Mouse (Mus musculus): ENCODE results near the gene Lrrc7.

The Lrrc7 gene

DNA sequence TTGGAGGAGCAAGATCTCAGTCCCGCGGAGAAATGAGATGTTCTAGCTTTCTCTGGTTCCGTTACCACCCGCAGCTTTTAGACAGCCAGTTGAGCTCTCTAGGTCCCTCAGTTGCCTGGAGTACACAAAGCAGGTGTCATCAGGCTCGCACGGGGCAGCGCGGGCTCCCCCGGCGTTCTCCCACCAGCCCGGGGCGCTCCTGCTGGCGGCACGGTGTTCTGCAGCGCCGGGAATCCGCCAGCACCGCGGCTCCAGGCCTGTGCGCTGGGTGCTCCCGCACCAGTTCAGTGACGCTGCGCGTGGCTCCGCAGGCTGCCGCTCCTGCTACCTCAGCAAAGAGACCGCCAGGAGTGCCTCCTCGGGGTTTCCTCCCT lies at the start of gene Lrrc7:
Gene Lrrc7 (minus strand): TSS at position 235 of the 374 bp plus-strand sequence.
- in situ Hi-C loops (cut with MseI, MboI), result no loop called here

DNA sequence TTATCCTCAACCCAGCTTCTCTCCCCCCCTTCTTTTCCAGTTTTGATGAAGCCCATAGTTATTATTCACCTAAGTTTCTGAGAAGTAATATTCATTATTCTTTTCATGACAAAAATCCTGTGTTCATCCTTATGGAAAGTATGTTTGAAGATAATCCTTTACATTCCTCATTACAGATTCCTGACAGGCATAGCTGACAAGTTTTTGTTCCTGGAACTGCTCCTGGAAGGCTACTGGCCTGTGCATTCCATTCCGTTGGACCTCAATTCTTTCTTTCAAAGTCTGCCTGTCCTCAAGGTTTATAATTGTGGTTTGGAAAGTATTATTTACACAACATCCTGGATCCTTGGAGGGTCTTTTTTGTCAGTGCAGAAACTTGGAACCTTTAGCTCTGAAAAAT lies 45.0 kb upstream of the Lrrc7 start:
- in situ Hi-C loops (cut with MseI, MboI), result no loop called here

GRCm38 (mm10) chr3:158605274-158605673 lies 43.3 kb upstream of the Lrrc7 start:
- in situ Hi-C loops (cut with MseI, MboI), result no loop called here

DNA sequence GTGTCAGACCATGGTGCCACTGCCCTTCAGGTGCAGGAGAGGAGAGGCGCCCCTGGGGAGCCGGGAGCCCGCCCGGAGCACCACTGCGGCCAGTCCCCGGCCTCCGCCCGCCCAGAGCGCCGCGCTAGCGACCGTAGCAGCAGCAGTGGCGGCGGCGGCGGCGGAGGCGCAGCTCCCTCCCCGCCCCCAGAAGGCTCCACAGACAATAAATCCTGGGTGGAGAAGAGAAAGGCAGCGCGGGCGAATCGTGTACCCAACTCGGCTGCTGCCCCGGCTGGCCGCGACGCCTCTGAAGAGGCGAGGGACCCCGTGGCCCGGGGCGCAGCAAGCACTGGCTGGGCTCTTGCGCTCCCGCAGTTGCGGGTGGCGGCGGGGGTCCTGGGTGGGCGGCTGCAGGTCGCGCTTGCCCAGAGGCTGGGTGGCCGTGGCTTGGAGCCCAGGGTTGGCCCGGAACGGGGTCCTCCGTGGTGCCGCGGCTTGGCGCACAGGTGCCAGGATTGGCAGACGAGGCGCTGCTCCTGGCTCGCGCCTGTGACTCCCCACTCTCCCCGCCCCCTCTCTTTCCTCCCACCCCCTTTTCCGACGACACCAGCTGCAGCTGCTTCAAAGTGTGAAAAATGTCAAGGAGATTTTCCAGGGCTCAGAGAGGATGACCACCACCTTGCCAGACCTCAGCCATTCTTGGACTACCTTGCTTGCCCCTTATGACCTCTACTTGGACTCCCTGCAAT lies 600 bp downstream of the Lrrc7 start:
- in situ Hi-C loops (cut with MseI, MboI), result no loop called here

DNA sequence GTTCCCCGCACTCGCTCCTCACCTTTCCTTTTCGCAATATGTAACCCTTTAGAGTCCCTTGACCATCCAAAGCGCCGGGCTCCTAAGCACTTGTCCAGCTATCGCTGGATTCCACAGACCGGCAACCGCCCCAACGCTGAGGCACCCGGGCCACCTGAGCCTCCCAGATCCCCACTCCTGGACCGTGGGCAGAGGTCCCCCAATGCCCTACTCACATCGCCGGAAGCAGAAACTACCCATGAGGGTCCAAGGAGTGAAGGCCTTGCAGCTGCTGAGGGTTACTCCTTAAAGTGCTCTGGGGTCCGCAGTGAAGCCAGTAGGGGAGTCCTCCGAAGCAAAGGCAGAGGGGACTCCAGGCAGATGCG lies 1.1 kb downstream of the Lrrc7 start:
- in situ Hi-C loops (cut with MseI, MboI), result no loop called here

DNA sequence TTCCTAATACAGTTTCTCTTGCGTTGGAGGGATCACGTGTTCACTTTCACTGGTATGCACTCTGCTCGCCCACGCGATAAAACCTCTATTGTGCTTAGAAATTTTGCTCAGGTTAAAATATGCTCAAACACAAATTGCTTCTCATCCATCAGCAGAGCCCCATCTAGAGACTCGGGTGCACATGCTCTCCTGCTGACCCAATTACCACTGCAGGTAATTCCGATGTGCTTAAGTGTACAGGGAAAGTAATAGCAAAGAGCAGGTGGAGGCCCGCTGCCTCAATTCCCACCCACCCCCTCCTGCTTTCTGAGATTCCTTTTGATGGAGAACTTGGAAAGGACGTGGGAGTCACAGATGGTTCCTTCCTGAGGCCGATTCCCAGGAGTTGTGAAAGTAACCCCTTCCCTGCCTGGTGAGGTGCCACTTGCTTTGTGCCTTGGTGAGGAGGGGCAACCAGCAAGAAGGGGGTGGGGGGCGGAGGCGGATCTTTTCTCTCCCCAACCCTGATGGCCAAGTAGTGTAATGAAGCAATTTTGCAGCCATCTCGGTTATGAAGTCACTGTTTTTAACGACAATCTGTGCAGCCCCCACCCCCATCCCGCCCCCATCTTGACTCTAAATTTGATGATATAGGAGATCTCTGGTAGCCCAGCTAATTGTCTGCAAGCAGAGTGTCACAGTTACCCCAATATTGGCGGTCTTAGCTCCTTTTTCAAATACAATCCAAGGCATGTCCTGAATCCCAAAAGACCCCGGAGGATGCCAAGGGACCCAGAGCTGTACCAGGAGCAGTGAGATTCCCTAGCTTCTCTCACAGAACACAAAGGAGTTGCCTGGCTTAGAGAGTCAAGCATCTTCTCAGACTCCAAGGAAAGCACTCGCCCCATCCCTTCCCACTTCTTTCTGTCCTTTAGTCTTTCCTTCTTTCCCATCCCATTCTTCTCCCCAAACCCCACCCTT lies 2.0 kb downstream of the Lrrc7 start:
- in situ Hi-C loops (cut with MseI, MboI), result no loop called here

- in situ Hi-C loops (cut with MseI, MboI), result no loop called here
These were observed 2.8 kb downstream of the Lrrc7 start for GRCm38 (mm10) chr3:158559131-158559658.

- in situ Hi-C loops (cut with MseI, MboI), result no loop called here
These were observed 3.4 kb downstream of the Lrrc7 start for GRCm38 (mm10) chr3:158558631-158559030.

DNA sequence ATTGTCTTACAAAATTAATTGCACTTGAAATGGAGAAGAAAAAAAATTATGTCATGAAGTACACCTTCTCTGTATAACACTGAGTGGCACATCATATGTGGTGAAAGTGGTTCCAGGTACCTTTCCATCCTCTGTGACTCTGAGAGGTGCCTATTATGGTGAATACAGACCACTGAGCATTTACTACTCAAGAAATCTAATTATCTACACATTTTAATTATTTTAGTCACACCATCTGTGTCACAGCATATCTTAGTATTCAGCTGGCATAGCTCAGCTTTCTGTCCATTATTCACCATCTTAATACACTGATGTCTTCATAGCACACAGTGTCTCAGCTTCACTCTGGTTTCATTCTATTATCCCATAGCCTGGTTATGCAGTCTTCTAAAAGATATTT lies 7.7 kb downstream of the Lrrc7 start:
- in situ Hi-C loops (cut with MseI, MboI), result no loop called here

DNA sequence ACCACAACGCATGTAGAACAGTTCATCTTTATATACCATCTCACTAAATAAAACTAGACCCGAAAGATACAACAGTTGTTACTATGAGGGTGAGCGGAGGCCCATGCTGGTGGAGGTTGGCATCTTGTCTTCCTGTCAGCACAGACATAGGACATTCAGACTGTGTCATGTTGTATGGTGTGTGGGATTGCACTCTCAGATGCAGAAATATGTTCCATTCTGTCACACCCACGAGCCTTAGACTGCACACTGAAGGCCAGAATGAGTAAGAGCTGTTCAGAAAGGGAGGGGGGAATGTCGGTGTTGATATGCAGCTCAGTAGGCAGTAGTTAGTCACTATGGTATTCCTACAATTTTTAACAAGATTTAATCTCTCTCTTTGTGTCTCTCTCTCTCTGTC lies 9.9 kb downstream of the Lrrc7 start:
- in situ Hi-C loops (cut with MseI, MboI), result no loop called here

DNA sequence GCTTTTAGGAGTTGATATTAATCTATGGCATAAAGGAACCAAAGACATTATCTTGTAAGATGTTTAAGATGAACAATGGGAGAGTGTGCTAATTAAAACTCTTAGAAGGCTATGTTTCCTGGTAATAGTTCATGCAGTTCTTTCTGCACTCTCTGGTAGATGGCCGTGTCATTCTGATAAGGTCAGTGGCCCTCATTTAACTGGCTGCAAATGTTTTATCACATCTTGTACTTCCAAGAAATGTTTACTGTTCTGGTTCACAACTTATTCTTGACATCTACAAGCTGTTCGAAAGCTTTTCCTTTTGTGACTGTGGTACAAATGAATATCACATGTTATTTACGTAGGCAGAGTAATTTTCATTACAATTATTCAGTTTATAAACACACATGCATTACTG lies 18.5 kb downstream of the Lrrc7 start:
- in situ Hi-C loops (cut with MseI, MboI), result no loop called here

DNA sequence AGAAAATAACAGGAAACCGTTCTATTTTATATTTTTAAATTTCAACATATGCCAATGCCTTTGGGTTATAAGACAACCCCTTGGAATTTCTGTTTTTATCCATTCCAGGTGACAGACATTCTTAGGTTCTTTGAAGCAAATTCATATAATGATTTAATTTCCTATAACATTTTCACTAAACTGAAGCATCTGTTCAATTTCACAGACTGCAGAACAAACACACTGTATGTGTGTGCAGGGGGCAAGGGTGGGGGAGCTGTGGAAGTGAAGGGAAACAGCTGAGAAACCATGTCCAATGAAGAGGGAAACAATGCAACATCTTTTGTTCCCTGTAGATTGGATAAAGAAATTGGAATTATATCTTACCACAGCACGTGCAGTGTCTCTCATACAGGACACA lies 29.2 kb downstream of the Lrrc7 start:
- in situ Hi-C loops (cut with MseI, MboI), result no loop called here

DNA sequence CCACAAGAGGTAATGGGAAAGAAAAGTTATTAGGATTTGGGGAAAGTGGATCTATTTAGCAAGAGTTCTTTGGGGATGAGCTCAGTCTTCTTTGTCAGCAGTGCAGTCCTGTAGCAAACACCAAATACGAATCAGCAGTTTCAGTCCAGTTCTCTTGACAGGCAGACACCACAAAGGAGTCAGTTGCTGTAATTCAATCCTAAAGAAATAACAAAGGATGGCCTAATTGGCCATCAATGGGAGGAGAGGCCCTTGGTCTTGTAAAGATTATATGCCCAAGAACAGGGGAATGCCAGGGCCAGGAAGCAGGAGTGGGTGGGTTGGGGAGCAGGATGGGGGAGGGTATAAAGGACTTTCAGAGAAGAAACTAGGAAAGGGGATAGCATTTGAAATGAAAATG lies 33.5 kb downstream of the Lrrc7 start:
- in situ Hi-C loops (cut with MseI, MboI), result no loop called here

DNA sequence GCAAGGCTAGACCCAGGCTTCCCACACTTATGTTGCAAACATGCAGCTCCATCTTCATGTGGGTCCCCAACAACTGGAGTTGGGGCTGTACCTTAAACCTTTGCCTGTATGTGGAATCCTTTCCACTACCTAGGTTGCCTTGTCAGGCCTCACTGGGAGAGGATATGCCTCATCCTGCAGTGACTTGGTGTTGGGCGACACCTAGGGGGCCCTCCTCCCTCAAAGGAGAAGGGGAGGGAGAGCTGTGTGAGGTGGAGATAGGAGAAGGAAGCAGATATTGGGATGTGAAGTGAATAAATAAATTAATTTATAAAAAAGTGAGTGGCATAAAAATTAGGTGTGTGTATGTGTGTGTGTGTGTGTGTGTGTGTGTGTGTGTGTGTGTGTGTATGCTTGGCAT lies 68.3 kb downstream of the Lrrc7 start:
- in situ Hi-C loops (cut with MseI, MboI), result no loop called here

DNA sequence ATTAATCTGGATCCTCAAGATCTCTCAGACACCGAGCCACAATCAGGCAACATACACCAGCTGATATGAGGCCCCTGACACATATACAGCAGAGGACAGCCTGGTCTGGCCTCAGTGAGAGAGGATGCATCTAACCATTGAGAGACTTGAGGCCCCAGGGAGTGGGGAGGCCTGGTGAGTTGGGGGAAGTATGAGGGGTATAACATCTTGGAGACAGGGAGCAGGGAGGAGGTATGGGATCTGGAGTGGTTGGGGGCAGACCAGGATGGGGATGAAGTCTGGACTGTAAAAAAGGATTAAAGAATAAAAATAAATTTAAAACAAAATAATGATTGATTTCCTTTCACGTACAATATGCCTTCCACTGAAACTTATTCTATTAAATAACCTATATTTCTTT lies 82.3 kb downstream of the Lrrc7 start:
- in situ Hi-C loops (cut with MseI, MboI), result no loop called here

DNA sequence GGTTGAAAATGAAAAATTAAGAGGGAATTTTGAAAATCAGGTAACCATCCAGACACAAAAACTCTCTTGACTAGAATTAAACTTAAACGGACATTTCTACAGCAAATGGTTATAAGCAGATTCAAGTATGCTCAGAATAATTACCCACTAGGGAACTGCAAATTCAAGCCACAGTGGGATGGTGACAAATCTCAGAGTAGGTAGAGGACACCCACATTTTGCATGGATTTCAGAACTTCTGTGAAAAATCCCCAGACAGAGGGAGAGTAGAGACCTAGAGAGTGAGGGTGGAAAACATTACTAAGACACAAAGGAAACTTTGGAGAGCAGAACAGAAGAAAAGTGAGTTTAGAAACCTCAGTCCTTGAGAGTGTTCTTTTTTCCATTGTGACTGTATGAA lies 161.4 kb downstream of the Lrrc7 start:
- in situ Hi-C loops (cut with MseI, MboI), result no loop called here

DNA sequence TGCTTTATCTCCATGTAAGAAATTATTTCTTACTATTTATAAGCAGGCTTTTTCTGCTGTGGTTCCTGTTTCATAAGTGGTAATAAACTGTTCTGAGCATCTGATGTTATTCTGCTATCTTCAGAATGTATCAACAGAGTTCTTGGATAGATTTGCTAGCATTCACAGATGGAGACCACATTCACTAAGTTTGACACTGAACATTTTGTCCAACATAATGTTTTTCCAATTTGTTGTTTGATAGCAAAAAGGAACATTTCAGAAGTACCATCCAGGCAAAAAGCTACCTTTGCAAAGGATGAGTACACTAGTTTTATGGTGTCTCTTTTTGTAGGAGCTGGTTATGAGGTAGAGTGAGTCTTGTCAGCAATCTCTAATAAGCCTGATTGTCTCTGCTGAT lies 170.5 kb downstream of the Lrrc7 start:
- in situ Hi-C loops (cut with MseI, MboI), result loop anchor here (25.0 kb wide), 1 partner anchor 1146 kb away; no protein-coding TSS in a partner anchor

DNA sequence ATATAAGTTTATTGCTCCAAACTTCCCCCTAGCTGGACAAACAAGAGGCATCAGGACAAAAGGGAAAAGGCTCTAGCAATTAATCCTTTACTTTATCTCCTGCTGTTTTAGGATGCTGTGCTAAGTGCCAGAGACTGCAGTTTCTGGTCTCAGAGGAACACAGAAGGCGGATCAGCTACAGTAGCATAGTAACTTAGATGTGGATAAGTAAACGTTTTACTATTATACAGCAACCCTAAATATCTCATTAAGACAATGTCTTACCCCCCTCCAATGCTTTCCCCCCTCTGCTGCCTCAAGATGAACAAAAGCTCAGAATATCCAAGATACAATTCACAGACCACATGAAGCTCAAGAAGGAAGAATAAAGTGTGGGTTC lies 174.0 kb downstream of the Lrrc7 start:
- in situ Hi-C loops (cut with MseI, MboI), result loop anchor here (25.0 kb wide), 1 partner anchor 1149 kb away; no protein-coding TSS in a partner anchor

DNA sequence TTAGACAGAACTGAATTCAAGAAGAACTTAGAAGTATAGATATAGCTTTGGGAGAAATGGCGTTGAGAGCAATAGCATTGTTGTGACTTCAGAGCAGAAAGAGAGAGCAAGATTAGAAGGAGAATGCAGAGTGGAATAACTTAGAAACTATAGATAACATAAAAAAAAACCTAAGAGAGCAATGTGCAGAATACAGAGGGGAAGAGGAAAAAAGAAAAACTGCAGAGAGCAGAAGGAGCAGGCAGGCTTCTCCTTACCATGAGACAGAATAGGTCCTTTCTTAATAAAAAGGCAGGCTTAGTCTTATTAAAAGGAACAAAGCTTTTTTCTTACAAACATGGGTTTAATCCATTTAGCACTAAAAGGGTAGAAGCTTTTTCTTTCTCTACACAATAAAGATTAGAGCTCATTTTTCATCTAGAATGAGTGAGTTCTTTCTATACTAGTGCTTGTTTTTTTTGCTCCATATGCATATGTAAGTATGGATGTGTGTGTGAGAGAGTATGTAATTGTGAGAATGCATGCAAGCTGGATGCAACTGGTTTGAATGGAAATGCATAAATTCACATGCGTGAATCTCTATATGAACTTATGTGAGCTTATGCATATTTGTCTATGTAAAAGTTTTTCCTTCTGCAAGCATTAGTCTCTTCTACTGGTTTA lies 174.5 kb downstream of the Lrrc7 start:
- in situ Hi-C loops (cut with MseI, MboI), result loop anchor here (25.0 kb wide), 1 partner anchor 1150 kb away; no protein-coding TSS in a partner anchor

DNA sequence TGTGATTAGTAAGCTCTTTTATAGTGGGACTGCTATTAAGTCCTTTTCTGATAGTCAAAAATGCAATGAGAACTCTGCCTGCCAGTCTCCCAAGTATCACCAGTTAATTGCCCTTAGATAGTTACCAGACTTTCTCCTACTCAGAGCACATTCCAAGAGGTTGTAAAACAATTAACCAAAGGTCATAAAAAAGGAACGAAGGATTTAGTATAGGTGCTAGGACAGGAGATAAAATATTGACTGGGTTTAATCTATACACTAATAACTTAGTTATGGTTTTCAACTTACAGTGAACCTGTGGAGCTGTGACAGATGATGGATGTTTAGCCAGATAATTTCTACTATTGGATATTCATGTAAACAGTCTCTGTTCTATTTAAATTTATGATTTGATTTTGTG lies 175.2 kb downstream of the Lrrc7 start:
- in situ Hi-C loops (cut with MseI, MboI), result loop anchor here (25.0 kb wide), 1 partner anchor 1150 kb away; no protein-coding TSS in a partner anchor

DNA sequence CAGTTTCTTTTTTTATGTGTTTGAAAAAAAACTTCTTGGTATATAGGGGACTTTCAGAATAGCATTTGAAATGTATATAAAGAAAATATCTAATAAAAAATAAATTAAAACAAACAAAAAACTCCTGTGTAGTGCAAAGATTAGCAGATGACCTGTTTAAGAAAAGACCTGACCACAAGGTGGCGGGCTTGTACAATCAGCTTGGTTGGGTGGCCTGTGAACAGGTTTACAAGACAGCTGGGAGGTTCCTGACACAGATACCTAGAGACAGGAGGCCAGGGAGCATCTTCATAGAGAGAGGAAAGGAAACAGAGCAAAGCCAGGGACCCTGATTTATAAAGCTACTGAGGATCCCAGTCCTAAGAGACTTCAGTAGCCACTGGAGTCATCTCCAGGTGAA lies 186.1 kb downstream of the Lrrc7 start:
- in situ Hi-C loops (cut with MseI, MboI), result loop anchor here (25.0 kb wide), 1 partner anchor 1161 kb away; no protein-coding TSS in a partner anchor

GRCm38 (mm10) chr3:158369169-158369568 lies 192.9 kb downstream of the Lrrc7 start:
- in situ Hi-C loops (cut with MseI, MboI), result no loop called here
